Mouse (Mus musculus): Measurements from ENCODE around the gene Llph. TPM values are rescaled to one million over a fixed set of nuclear protein-coding genes. Genes with fewer than 3 reads are reported as not detected.
"Not testable (repeated sequence)": the region's sequence is repeated elsewhere in the genome, so short reads cannot be mapped to it uniquely, and the experiment has no call there.

The Llph gene
- polyA plus RNA-seq, 1 experiment from 2014 or later = 39.6 TPM

GRCm38 (mm10) chr10:120201961-120202402 is 24.9 kb upstream of the Llph start, which contains the start of gene Irak3:
Irak3 (minus strand) TSS chr10:120202130.
- ATAC-seq (replicated peaks) = 0 out of 2 replicates have a peak, but pooled peaks have one; percentile 39
- peak within 1 kb of the TSS; percentile 36 for H3K4me3 ChIP-seq
- no peaks in the 10 kb centered on the region for H3K9me3 ChIP-seq
- 3% methylated on average over 13 of the region's 13 CpGs for WGBS
- H3K27me3 ChIP-seq (replicated peaks) = 0 out of 2 replicates have a peak, but pooled peaks cover 10% of the 10 kb centered on the region
- H3K27ac ChIP-seq = no peak within 1 kb of the TSS
- H3K9ac ChIP-seq = peak within 1 kb of the TSS; percentile 11; the same call in 1 of the 2 replicates
- H3K4me2 ChIP-seq = peak within 1 kb of the TSS; percentile 62
- no peaks in the 10 kb centered on the region for H3K36me3 ChIP-seq (replicated peaks)
- H3K4me1 ChIP-seq = peaks cover 9% of the 10 kb centered on the region

- Histone ChIP-seq H3K36me3 (replicated peaks) (no peaks in the 10 kb centered on the region), H3K9me3 (no peaks in the 10 kb centered on the region), H3K27me3 (replicated peaks) (0 out of 2 replicates have a peak, but pooled peaks cover 10% of the 10 kb centered on the region), H3K4me1 (peaks cover 9% of the 10 kb centered on the region), H3K4me2 (no peak overlapping the region), H3K27ac (no peak overlapping the region), H3K9ac (no peak overlapping the region), H3K4me3 (no peak overlapping the region)
- 77% methylated on average over 16 of the region's 16 CpGs for WGBS
- 0 out of 2 replicates have a peak, but pooled peaks have one; percentile 30 for ATAC-seq (replicated peaks)
These were observed 24.2 kb upstream of the Llph start for GRCm38 (mm10) chr10:120202467-120203250.

GRCm38 (mm10) chr10:120204591-120205210 is 22.2 kb upstream of the Llph start:
- ATAC-seq (replicated peaks) = no peak
- WGBS = 86% methylated on average over 13 of the region's 13 CpGs
- no peaks in the 10 kb centered on the region for H3K36me3 ChIP-seq (replicated peaks)

GRCm38 (mm10) chr10:120208015-120208414 is 18.9 kb upstream of the Llph start:
- Histone ChIP-seq H3K27me3 (replicated peaks) (no peaks in the 10 kb centered on the region), H3K4me3 (no peak overlapping the region), H3K9me3 (no peaks in the 10 kb centered on the region), H3K4me2 (no peak overlapping the region), H3K36me3 (replicated peaks) (no peaks in the 10 kb centered on the region), H3K4me1 (peaks cover 11% of the 10 kb centered on the region), H3K9ac (no peak overlapping the region), H3K27ac (no peak overlapping the region)
- 87% methylated on average over 8 of the region's 8 CpGs for WGBS
- no peak for ATAC-seq (replicated peaks)

More at GRCm38 (mm10) chr10:120204591-120205210, 22.2 kb upstream of the Llph start:
- peaks cover 15% of the 10 kb centered on the region for H3K4me1 ChIP-seq
- no peak overlapping the region for H3K27ac ChIP-seq
- 0 out of 2 replicates have a peak, but pooled peaks cover 10% of the 10 kb centered on the region for H3K27me3 ChIP-seq (replicated peaks)
- no peak overlapping the region for H3K4me3 ChIP-seq
- H3K4me2 ChIP-seq = no peak overlapping the region
- H3K9me3 ChIP-seq = no peaks in the 10 kb centered on the region
- H3K9ac ChIP-seq = no peak overlapping the region

- no peaks in the 10 kb centered on the region for H3K36me3 ChIP-seq (replicated peaks)
- peak overlapping the region; percentile 71 for H3K9ac ChIP-seq
- WGBS = 4% methylated on average over 53 of the region's 53 CpGs
- peak overlapping the region; percentile 83 for H3K4me3 ChIP-seq
- H3K27ac ChIP-seq = peak overlapping the region; percentile 56; the same call in 1 of the 2 replicates
- H3K27me3 ChIP-seq (replicated peaks) = no peaks in the 10 kb centered on the region
- ATAC-seq (replicated peaks) = peak; percentile 93
- peaks cover 11% of the 10 kb centered on the region for H3K4me1 ChIP-seq
- H3K9me3 ChIP-seq = no peaks in the 10 kb centered on the region
- peak overlapping the region; percentile 71 for H3K4me2 ChIP-seq
These were observed 18.0 kb upstream of the Llph start for GRCm38 (mm10) chr10:120208575-120209538.

- no peaks in the 10 kb centered on the region for H3K36me3 ChIP-seq (replicated peaks)
- H3K9me3 ChIP-seq = no peaks in the 10 kb centered on the region
- H3K4me1 ChIP-seq = peaks cover 11% of the 10 kb centered on the region
- H3K4me2 ChIP-seq = peak overlapping the region; percentile 71
- WGBS = 78% methylated on average over 6 of the region's 6 CpGs
- ATAC-seq (replicated peaks) = no peak
- peak overlapping the region; percentile 83 for H3K4me3 ChIP-seq
- H3K27me3 ChIP-seq (replicated peaks) = no peaks in the 10 kb centered on the region
- H3K9ac ChIP-seq = no peak overlapping the region
- no peak overlapping the region for H3K27ac ChIP-seq
These were observed 17.3 kb upstream of the Llph start for GRCm38 (mm10) chr10:120209539-120209925.

GRCm38 (mm10) chr10:120210096-120210495 is 16.8 kb upstream of the Llph start:
- no peak for ATAC-seq (replicated peaks)
- H3K9me3 ChIP-seq = no peaks in the 10 kb centered on the region
- H3K4me2 ChIP-seq = peak overlapping the region; percentile 71; the same call in 1 of the 2 replicates
- WGBS = 94% methylated on average over 3 of the region's 3 CpGs
- no peak overlapping the region for H3K9ac ChIP-seq
- no peaks in the 10 kb centered on the region for H3K36me3 ChIP-seq (replicated peaks)
- H3K4me3 ChIP-seq = no peak overlapping the region
- H3K27me3 ChIP-seq (replicated peaks) = no peaks in the 10 kb centered on the region
- peaks cover 11% of the 10 kb centered on the region for H3K4me1 ChIP-seq
- no peak overlapping the region for H3K27ac ChIP-seq

- not testable (repeated sequence) for H3K4me3 ChIP-seq; ATAC-seq (replicated peaks); H3K27ac ChIP-seq; H3K27me3 ChIP-seq (replicated peaks); H3K4me2 ChIP-seq; H3K9ac ChIP-seq; H3K4me1 ChIP-seq; H3K9me3 ChIP-seq; H3K36me3 ChIP-seq (replicated peaks)
- 78% methylated on average over 1 of the region's 1 CpGs for WGBS
These were observed 9.8 kb upstream of the Llph start for GRCm38 (mm10) chr10:120217099-120217498.

GRCm38 (mm10) chr10:120218996-120219395 is 7.9 kb upstream of the Llph start:
- no peaks in the 10 kb centered on the region for H3K9me3 ChIP-seq
- H3K4me2 ChIP-seq = no peak overlapping the region
- no peak overlapping the region for H3K9ac ChIP-seq
- no peaks in the 10 kb centered on the region for H3K4me1 ChIP-seq
- H3K36me3 ChIP-seq (replicated peaks) = peaks cover 10% of the 10 kb centered on the region; the same call in 1 of the 2 replicates
- 91% methylated on average over 10 of the region's 10 CpGs for WGBS
- ATAC-seq (replicated peaks) = no peak
- no peak overlapping the region for H3K4me3 ChIP-seq
- H3K27ac ChIP-seq = no peak overlapping the region
- no peaks in the 10 kb centered on the region for H3K27me3 ChIP-seq (replicated peaks)

- Histone ChIP-seq H3K27me3 (replicated peaks) (no peaks in the 10 kb centered on the region), H3K4me2 (no peak overlapping the region), H3K9me3 (no peaks in the 10 kb centered on the region), H3K4me1 (no peaks in the 10 kb centered on the region), H3K4me3 (no peak overlapping the region), H3K9ac (no peak overlapping the region), H3K36me3 (replicated peaks) (peaks cover 10% of the 10 kb centered on the region; the same call in 1 of the 2 replicates), H3K27ac (no peak overlapping the region)
- no peak for ATAC-seq (replicated peaks)
- WGBS = 82% methylated on average over 14 of the region's 14 CpGs
These were observed 7.1 kb upstream of the Llph start for GRCm38 (mm10) chr10:120219578-120220359.

- no peaks in the 10 kb centered on the region for H3K9me3 ChIP-seq
- no peak overlapping the region for H3K27ac ChIP-seq
- H3K4me3 ChIP-seq = no peak overlapping the region
- ATAC-seq (replicated peaks) = no peak
- no peak overlapping the region for H3K4me2 ChIP-seq
- WGBS = 86% methylated on average over 7 of the region's 7 CpGs
- no peaks in the 10 kb centered on the region for H3K27me3 ChIP-seq (replicated peaks)
- no peaks in the 10 kb centered on the region for H3K4me1 ChIP-seq
- H3K36me3 ChIP-seq (replicated peaks) = peaks cover 7% of the 10 kb centered on the region; the same call in 1 of the 2 replicates
- H3K9ac ChIP-seq = no peak overlapping the region
These were observed 6.1 kb upstream of the Llph start for GRCm38 (mm10) chr10:120220776-120221175.
